Mouse (Mus musculus): ENCODE measurements around the gene Serpinb7. TPM values are rescaled to one million over a fixed set of nuclear protein-coding genes. Genes with fewer than 3 reads are reported as not detected.

Serpinb7 gene
- polyA plus RNA-seq, 1 experiment = not detected

DNA sequence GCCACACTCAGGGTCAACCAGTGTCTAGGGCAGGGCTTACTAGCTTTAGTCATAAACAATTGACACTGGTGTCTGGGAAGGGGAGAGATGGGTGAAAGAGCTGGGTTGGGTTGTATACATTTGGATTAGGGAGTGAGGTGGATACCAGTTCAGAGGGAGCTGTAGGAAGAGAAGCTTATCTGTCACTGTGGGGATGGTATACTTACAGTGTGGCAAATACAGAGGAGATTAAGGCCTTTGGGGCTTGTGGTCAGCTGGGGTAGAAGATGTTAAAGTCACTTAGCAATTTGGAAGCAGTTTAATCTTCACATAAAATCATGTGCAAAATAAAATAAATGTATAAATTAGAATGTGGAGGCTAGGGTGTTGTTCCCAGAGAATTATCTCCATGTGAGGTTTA, 21.1 kb upstream of the Serpinb7 start:
- no peak for DNase-seq
- Histone ChIP-seq H3K4me1 (ENCODE audit: control insufficient read depth, insufficient read depth, low read length) (no peaks in the 10 kb centered on the region), H3K4me3 (ENCODE audit: insufficient read depth, low read depth, low read length) (no peak overlapping the region), H3K27ac (ENCODE audit: insufficient read depth, low read depth, low read length) (no peak overlapping the region), H3K36me3 (ENCODE audit: control insufficient read depth, insufficient read depth, low read length) (no peaks in the 10 kb centered on the region), H3K27me3 (replicated peaks; ENCODE audit: control insufficient read depth, insufficient read depth, low read length) (no peaks in the 10 kb centered on the region)
- TF ChIP-seq CTCF (conservative IDR thresholded peaks at IDR 0.05; ENCODE audit: insufficient read depth, insufficient read length, low read depth, low read length) = no peak
- TF ChIP-seq POLR2A (IDR thresholded peaks at IDR 0.05; ENCODE audit: low read depth, low read length) = no peak

DNA sequence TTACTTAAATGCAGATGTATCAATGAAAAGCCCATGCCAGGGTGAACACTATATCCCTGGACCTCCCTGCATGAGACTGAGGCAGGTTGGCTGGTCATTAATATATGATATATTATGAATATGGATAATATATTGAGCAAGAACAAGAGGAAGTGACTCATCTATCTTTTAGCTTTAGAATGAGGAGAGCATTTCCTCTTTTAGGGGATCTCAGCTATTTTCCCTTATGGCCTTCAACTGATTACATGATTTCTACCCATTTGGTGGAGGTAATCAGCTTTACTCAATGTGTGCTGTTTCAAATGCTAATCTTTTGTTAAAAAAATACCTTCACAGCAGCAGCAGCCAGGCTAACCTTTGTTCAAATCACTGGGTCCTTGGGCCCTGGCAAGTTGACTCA, 18.0 kb upstream of the Serpinb7 start:
- no peak overlapping the region for H3K4me3 ChIP-seq (ENCODE audit: insufficient read depth, low read depth, low read length)
- no peaks in the 10 kb centered on the region for H3K27me3 ChIP-seq (replicated peaks; ENCODE audit: control insufficient read depth, insufficient read depth, low read length)
- no peaks in the 10 kb centered on the region for H3K36me3 ChIP-seq (ENCODE audit: control insufficient read depth, insufficient read depth, low read length)
- DNase-seq = no peak
- no peak overlapping the region for H3K27ac ChIP-seq (ENCODE audit: insufficient read depth, low read depth, low read length)
- H3K4me1 ChIP-seq (ENCODE audit: control insufficient read depth, insufficient read depth, low read length) = no peaks in the 10 kb centered on the region
- TF ChIP-seq POLR2A (IDR thresholded peaks at IDR 0.05; ENCODE audit: low read depth, low read length) (no peak), CTCF (conservative IDR thresholded peaks at IDR 0.05; ENCODE audit: insufficient read depth, insufficient read length, low read depth, low read length) (no peak)

DNA sequence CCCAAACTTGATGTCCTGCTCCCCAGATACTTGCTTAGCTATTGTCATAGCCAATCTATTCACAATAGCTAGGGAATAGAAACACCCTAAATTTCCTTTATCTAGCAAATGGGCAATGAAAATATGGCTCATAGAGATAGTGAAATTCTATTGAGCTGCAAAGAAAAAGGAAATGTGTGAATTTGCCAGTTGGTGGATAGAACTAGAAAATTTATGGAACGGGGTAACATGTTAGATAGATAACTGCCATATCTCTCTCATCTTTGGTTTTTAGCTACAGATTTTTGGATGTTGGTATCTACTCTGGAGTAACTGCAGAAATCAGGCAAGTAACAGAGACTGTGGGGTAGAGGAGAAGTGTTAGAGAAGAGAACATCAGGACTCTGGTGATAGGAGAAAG, 17.1 kb upstream of the Serpinb7 start:
- Histone ChIP-seq H3K27ac (ENCODE audit: insufficient read depth, low read depth, low read length) (no peak overlapping the region), H3K36me3 (ENCODE audit: control insufficient read depth, insufficient read depth, low read length) (no peaks in the 10 kb centered on the region), H3K4me3 (ENCODE audit: insufficient read depth, low read depth, low read length) (no peak overlapping the region), H3K4me1 (ENCODE audit: control insufficient read depth, insufficient read depth, low read length) (no peaks in the 10 kb centered on the region), H3K27me3 (replicated peaks; ENCODE audit: control insufficient read depth, insufficient read depth, low read length) (no peaks in the 10 kb centered on the region)
- 92% methylated on average over 1 of the region's 1 CpGs for WGBS
- no peak for DNase-seq
- no peak for TF ChIP-seq POLR2A (IDR thresholded peaks at IDR 0.05; ENCODE audit: low read depth, low read length)
- no peak for TF ChIP-seq CTCF (conservative IDR thresholded peaks at IDR 0.05; ENCODE audit: insufficient read depth, insufficient read length, low read depth, low read length)

- no peak for DNase-seq
- 93% methylated on average over 9 of the region's 9 CpGs for whole genome bisulfite sequencing
- Histone ChIP-seq H3K27me3 (replicated peaks; ENCODE audit: control insufficient read depth, insufficient read depth, low read length) (no peaks in the 10 kb centered on the region), H3K27ac (ENCODE audit: insufficient read depth, low read depth, low read length) (no peak overlapping the region), H3K36me3 (ENCODE audit: control insufficient read depth, insufficient read depth, low read length) (no peaks in the 10 kb centered on the region), H3K4me1 (ENCODE audit: control insufficient read depth, insufficient read depth, low read length) (no peaks in the 10 kb centered on the region), H3K4me3 (ENCODE audit: insufficient read depth, low read depth, low read length) (no peak overlapping the region)
- TF ChIP-seq POLR2A (IDR thresholded peaks at IDR 0.05; ENCODE audit: low read depth, low read length) (no peak), CTCF (conservative IDR thresholded peaks at IDR 0.05; ENCODE audit: insufficient read depth, insufficient read length, low read depth, low read length) (no peak)
These were observed 14.9 kb upstream of the Serpinb7 start for GRCm38 (mm10) chr1:107384532-107384931.

DNA sequence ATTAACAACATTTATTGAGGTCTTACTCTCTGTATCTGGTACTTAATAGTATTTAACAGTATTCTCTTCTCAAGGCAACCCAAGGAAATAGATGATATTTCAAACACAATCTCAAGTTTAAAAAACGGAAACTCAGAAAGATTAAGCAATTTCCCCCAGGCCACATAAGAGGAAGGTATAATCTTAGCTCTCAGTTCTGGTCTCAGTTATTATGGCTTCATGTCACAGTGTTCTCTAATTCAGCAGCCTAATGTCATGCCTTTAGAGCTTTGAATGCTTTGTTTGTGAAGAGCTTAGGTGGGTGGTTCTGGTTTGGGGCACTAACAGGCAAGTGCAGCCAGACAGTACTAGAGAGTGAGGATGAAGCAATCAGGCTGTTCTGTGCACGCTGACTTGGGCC, 9.7 kb upstream of the Serpinb7 start:
- H3K27ac ChIP-seq (ENCODE audit: insufficient read depth, low read depth, low read length) = no peak overlapping the region
- no peaks in the 10 kb centered on the region for H3K4me1 ChIP-seq (ENCODE audit: control insufficient read depth, insufficient read depth, low read length)
- TF ChIP-seq POLR2A (IDR thresholded peaks at IDR 0.05; ENCODE audit: low read depth, low read length) (no peak), CTCF (conservative IDR thresholded peaks at IDR 0.05; ENCODE audit: insufficient read depth, insufficient read length, low read depth, low read length) (no peak)
- H3K4me3 ChIP-seq (ENCODE audit: insufficient read depth, low read depth, low read length) = no peak overlapping the region
- 73% methylated on average over 2 of the region's 2 CpGs for WGBS
- no peak for DNase-seq
- H3K27me3 ChIP-seq (replicated peaks; ENCODE audit: control insufficient read depth, insufficient read depth, low read length) = no peaks in the 10 kb centered on the region
- H3K36me3 ChIP-seq (ENCODE audit: control insufficient read depth, insufficient read depth, low read length) = no peaks in the 10 kb centered on the region

DNA sequence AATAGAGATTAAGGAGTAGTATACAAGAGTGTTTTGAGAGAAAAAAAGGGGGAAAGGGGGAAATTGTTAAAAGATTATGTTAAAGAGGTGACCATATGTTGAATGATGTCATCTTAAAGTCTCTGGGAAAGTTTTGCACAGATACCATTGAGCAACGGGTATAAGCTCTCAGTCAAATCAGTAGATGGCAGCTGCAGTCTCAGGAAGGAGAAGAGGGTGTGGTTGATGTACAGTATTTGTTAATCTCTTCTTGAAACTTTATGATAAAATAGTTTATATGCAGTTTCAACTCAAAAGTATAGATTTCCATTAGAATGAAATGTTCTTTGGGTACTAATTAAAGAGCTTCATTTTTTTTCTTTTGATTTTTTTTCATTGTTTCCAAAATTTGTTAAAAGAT, 2.0 kb upstream of the Serpinb7 start:
- Histone ChIP-seq H3K4me3 (ENCODE audit: insufficient read depth, low read depth, low read length) (no peak overlapping the region), H3K27me3 (replicated peaks; ENCODE audit: control insufficient read depth, insufficient read depth, low read length) (no peaks in the 10 kb centered on the region), H3K27ac (ENCODE audit: insufficient read depth, low read depth, low read length) (no peak overlapping the region), H3K36me3 (ENCODE audit: control insufficient read depth, insufficient read depth, low read length) (no peaks in the 10 kb centered on the region), H3K4me1 (ENCODE audit: control insufficient read depth, insufficient read depth, low read length) (no peaks in the 10 kb centered on the region)
- DNase-seq = no peak
- 68% methylated on average over 1 of the region's 1 CpGs for WGBS
- TF ChIP-seq POLR2A (IDR thresholded peaks at IDR 0.05; ENCODE audit: low read depth, low read length) (no peak), CTCF (conservative IDR thresholded peaks at IDR 0.05; ENCODE audit: insufficient read depth, insufficient read length, low read depth, low read length) (no peak)

DNA sequence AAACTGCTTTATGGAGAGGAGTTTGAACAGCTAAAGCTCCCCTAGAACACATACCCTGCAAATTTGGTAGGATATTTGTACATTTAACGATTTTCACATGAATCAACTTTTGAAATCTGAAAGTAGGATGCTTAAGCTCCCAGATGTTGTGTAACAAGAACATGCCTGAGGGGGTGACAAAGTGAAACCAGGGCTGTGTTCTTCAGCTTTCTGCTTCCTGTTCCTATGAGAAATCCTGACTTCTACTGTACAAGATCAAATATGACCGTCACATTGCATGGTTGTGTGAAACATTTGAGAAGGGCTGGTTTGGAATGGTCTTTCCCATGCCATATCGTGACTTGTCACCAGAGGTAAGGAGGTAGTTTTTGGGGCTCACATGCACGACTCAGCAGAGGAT, 2.6 kb downstream of the Serpinb7 start:
- Histone ChIP-seq H3K4me1 (ENCODE audit: control insufficient read depth, insufficient read depth, low read length) (no peaks in the 10 kb centered on the region), H3K27me3 (replicated peaks; ENCODE audit: control insufficient read depth, insufficient read depth, low read length) (no peaks in the 10 kb centered on the region), H3K27ac (ENCODE audit: insufficient read depth, low read depth, low read length) (no peak overlapping the region), H3K36me3 (ENCODE audit: control insufficient read depth, insufficient read depth, low read length) (no peaks in the 10 kb centered on the region), H3K4me3 (ENCODE audit: insufficient read depth, low read depth, low read length) (no peak overlapping the region)
- no peak for DNase-seq
- TF ChIP-seq CTCF (conservative IDR thresholded peaks at IDR 0.05; ENCODE audit: insufficient read depth, insufficient read length, low read depth, low read length) (no peak), POLR2A (IDR thresholded peaks at IDR 0.05; ENCODE audit: low read depth, low read length) (no peak)
- WGBS = 77% methylated on average over 4 of the region's 4 CpGs

GRCm38 (mm10) chr1:107414650-107415049, 15.2 kb downstream of the Serpinb7 start:
- 12% methylated on average over 1 of the region's 1 CpGs for WGBS
- no peak overlapping the region for H3K27ac ChIP-seq (ENCODE audit: insufficient read depth, low read depth, low read length)
- no peaks in the 10 kb centered on the region for H3K36me3 ChIP-seq (ENCODE audit: control insufficient read depth, insufficient read depth, low read length)
- H3K4me1 ChIP-seq (ENCODE audit: control insufficient read depth, insufficient read depth, low read length) = no peaks in the 10 kb centered on the region
- DNase-seq = no peak
- H3K27me3 ChIP-seq (replicated peaks; ENCODE audit: control insufficient read depth, insufficient read depth, low read length) = no peaks in the 10 kb centered on the region
- TF ChIP-seq POLR2A (IDR thresholded peaks at IDR 0.05; ENCODE audit: low read depth, low read length) = no peak
- TF ChIP-seq CTCF (conservative IDR thresholded peaks at IDR 0.05; ENCODE audit: insufficient read depth, insufficient read length, low read depth, low read length) = no peak
- no peak overlapping the region for H3K4me3 ChIP-seq (ENCODE audit: insufficient read depth, low read depth, low read length)
